Mouse (Mus musculus): Measurements from ENCODE around the gene Gdpd1.

Gene Gdpd1

DNA sequence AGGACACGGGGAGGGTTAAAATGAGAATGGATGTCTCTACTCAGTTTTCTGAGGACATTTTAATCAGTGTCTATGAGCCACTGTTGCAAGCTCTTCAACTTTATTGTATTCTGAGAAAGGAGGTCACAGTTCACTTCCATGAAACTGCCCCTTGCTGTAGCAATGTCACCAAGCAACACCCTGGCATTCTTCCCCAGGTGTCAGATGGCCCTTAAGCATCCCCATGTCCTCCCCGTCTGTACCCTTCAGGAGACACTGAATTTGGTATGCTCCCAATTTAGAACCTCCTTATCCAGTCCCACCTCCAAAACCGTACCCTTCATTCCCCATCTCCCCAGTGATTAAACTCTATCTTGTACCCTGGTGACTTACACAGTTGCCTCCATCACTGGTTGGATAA is 88.9 kb downstream of the Gdpd1 start:
- DNase-seq = no peak

Measured in kidney, adult 11 months (tissue).